Mouse (Mus musculus): ENCODE results near the gene 4930469K13Rik. TPM values are rescaled to one million over a fixed set of nuclear protein-coding genes. Genes with fewer than 3 reads are reported as not detected.

The 4930469K13Rik gene
- polyA plus RNA-seq, 1 experiment from 2014 or later = not detected

- Histone ChIP-seq H3K27me3 (ENCODE audit: control insufficient read depth, insufficient read depth, low read length) (no peaks in the 10 kb centered on the region), H3K36me3 (ENCODE audit: control insufficient read depth, insufficient read depth, low read length) (no peaks in the 10 kb centered on the region), H3K9ac (ENCODE audit: low read depth, low read length) (no peak overlapping the region), H3K4me3 (ENCODE audit: low read depth, low read length) (no peak overlapping the region), H3K4me2 (no peak overlapping the region), H3K9me3 (replicated peaks; ENCODE audit: control insufficient read depth, low read length) (no peaks in the 10 kb centered on the region), H3K27ac (ENCODE audit: low read depth, low read length) (no peak overlapping the region), H3K4me1 (ENCODE audit: control insufficient read depth, insufficient read depth, low read length) (0 out of 2 replicates have a peak, but pooled peaks cover 2% of the 10 kb centered on the region)
- ATAC-seq (replicated peaks; ENCODE audit: insufficient number of reproducible peaks, low FRiP score, low TSS enrichment) = no peak
- 42% methylated on average over 6 of the region's 6 CpGs for WGBS (ENCODE audit: insufficient replicate concordance)
These were observed 86.2 kb downstream of the 4930469K13Rik start for GRCm38 (mm10) chr11:34012007-34012652.

GRCm38 (mm10) chr11:34010859-34011172, 87.5 kb downstream of the 4930469K13Rik start:
- Histone ChIP-seq H3K27me3 (ENCODE audit: control insufficient read depth, insufficient read depth, low read length) (no peaks in the 10 kb centered on the region), H3K36me3 (ENCODE audit: control insufficient read depth, insufficient read depth, low read length) (no peaks in the 10 kb centered on the region), H3K9me3 (replicated peaks; ENCODE audit: control insufficient read depth, low read length) (no peaks in the 10 kb centered on the region), H3K4me2 (no peak overlapping the region), H3K4me3 (ENCODE audit: low read depth, low read length) (no peak overlapping the region), H3K4me1 (ENCODE audit: control insufficient read depth, insufficient read depth, low read length) (0 out of 2 replicates have a peak, but pooled peaks cover 2% of the 10 kb centered on the region), H3K27ac (ENCODE audit: low read depth, low read length) (no peak overlapping the region), H3K9ac (ENCODE audit: low read depth, low read length) (no peak overlapping the region)
- WGBS (ENCODE audit: insufficient replicate concordance) = 41% methylated on average over 4 of the region's 4 CpGs
- ATAC-seq (replicated peaks; ENCODE audit: insufficient number of reproducible peaks, low FRiP score, low TSS enrichment) = no peak

GRCm38 (mm10) chr11:34010133-34010858, 88.1 kb downstream of the 4930469K13Rik start:
- ATAC-seq (replicated peaks; ENCODE audit: insufficient number of reproducible peaks, low FRiP score, low TSS enrichment) = no peak; the same call in 1 of the 2 replicates
- H3K4me1 ChIP-seq (ENCODE audit: control insufficient read depth, insufficient read depth, low read length) = 0 out of 2 replicates have a peak, but pooled peaks cover 2% of the 10 kb centered on the region
- H3K27ac ChIP-seq (ENCODE audit: low read depth, low read length) = no peak overlapping the region
- H3K36me3 ChIP-seq (ENCODE audit: control insufficient read depth, insufficient read depth, low read length) = no peaks in the 10 kb centered on the region
- H3K4me2 ChIP-seq = no peak overlapping the region
- no peaks in the 10 kb centered on the region for H3K9me3 ChIP-seq (replicated peaks; ENCODE audit: control insufficient read depth, low read length)
- no peak overlapping the region for H3K4me3 ChIP-seq (ENCODE audit: low read depth, low read length)
- H3K27me3 ChIP-seq (ENCODE audit: control insufficient read depth, insufficient read depth, low read length) = no peaks in the 10 kb centered on the region
- 60% methylated on average over 7 of the region's 7 CpGs for WGBS (ENCODE audit: insufficient replicate concordance)
- H3K9ac ChIP-seq (ENCODE audit: low read depth, low read length) = no peak overlapping the region

- WGBS (ENCODE audit: insufficient replicate concordance) = 77% methylated on average over 12 of the region's 12 CpGs
- no peak for ATAC-seq (replicated peaks; ENCODE audit: insufficient number of reproducible peaks, low FRiP score, low TSS enrichment)
- H3K36me3 ChIP-seq (ENCODE audit: control insufficient read depth, insufficient read depth, low read length) = no peaks in the 10 kb centered on the region
- no peaks in the 10 kb centered on the region for H3K27me3 ChIP-seq (ENCODE audit: control insufficient read depth, insufficient read depth, low read length)
- no peak overlapping the region for H3K27ac ChIP-seq (ENCODE audit: low read depth, low read length)
- H3K9me3 ChIP-seq (replicated peaks; ENCODE audit: control insufficient read depth, low read length) = no peaks in the 10 kb centered on the region
- H3K9ac ChIP-seq (ENCODE audit: low read depth, low read length) = no peak overlapping the region
- 0 out of 2 replicates have a peak, but pooled peaks cover 2% of the 10 kb centered on the region for H3K4me1 ChIP-seq (ENCODE audit: control insufficient read depth, insufficient read depth, low read length)
- no peak overlapping the region for H3K4me2 ChIP-seq
- H3K4me3 ChIP-seq (ENCODE audit: low read depth, low read length) = no peak overlapping the region
These were observed 88.9 kb downstream of the 4930469K13Rik start for GRCm38 (mm10) chr11:34009316-34010087.

DNA sequence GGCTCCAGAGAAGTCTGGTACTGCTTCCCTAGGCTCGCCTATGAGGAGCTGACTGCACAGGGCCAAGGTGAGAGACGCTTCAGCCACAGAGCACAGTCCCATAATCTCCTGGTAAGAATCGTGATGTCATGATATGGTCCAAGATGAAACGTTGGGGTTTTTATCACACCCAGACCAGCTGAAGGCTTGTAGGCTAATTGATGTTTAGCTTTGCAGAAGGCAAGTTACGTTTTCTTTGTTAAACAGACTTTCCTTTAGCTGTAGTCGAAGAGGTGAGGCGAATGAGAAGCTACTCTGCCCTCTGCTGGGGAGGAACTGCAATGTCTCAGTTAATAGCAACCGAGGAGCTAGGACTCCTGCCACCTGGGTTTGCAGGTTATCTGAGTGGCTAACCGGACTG, 89.7 kb downstream of the 4930469K13Rik start:
- no peak overlapping the region for H3K4me2 ChIP-seq
- no peaks in the 10 kb centered on the region for H3K9me3 ChIP-seq (replicated peaks; ENCODE audit: control insufficient read depth, low read length)
- no peaks in the 10 kb centered on the region for H3K27me3 ChIP-seq (ENCODE audit: control insufficient read depth, insufficient read depth, low read length)
- ATAC-seq (replicated peaks; ENCODE audit: insufficient number of reproducible peaks, low FRiP score, low TSS enrichment) = no peak
- no peak overlapping the region for H3K27ac ChIP-seq (ENCODE audit: low read depth, low read length)
- H3K4me1 ChIP-seq (ENCODE audit: control insufficient read depth, insufficient read depth, low read length) = 0 out of 2 replicates have a peak, but pooled peaks cover 2% of the 10 kb centered on the region
- H3K9ac ChIP-seq (ENCODE audit: low read depth, low read length) = no peak overlapping the region
- H3K4me3 ChIP-seq (ENCODE audit: low read depth, low read length) = no peak overlapping the region
- no peaks in the 10 kb centered on the region for H3K36me3 ChIP-seq (ENCODE audit: control insufficient read depth, insufficient read depth, low read length)
- 40% methylated on average over 9 of the region's 9 CpGs for WGBS (ENCODE audit: insufficient replicate concordance)

- no peaks in the 10 kb centered on the region for H3K27me3 ChIP-seq (ENCODE audit: control insufficient read depth, insufficient read depth, low read length)
- no peak overlapping the region for H3K9ac ChIP-seq (ENCODE audit: low read depth, low read length)
- 69% methylated on average over 11 of the region's 11 CpGs for WGBS (ENCODE audit: insufficient replicate concordance)
These were observed 90.1 kb downstream of the 4930469K13Rik start for GRCm38 (mm10) chr11:34008214-34008613.

DNA sequence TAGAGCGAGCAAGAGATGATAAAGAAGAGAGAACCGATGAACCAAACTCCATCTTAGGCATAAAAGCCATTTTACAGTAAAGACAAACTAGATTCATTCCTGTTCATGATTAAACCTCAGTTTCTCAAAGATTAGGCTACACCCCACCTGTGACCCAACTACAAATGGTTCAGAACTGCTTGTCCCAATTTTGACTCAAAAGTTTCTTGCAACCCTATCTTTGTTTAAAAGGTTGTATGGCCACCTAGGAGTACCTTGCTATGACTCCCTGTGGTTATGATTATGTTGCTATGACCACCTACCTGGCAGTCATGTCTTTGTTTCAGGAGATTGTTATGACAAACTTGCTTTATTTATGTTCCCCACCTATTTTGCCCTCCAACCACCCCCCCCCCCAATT, 90.7 kb downstream of the 4930469K13Rik start:
- no peak overlapping the region for H3K4me3 ChIP-seq (ENCODE audit: low read depth, low read length)
- H3K36me3 ChIP-seq (ENCODE audit: control insufficient read depth, insufficient read depth, low read length) = no peaks in the 10 kb centered on the region
- 0 out of 2 replicates have a peak, but pooled peaks cover 2% of the 10 kb centered on the region for H3K4me1 ChIP-seq (ENCODE audit: control insufficient read depth, insufficient read depth, low read length)
- no peaks in the 10 kb centered on the region for H3K9me3 ChIP-seq (replicated peaks; ENCODE audit: control insufficient read depth, low read length)
- H3K27ac ChIP-seq (ENCODE audit: low read depth, low read length) = no peak overlapping the region
- no peak overlapping the region for H3K4me2 ChIP-seq
- WGBS (ENCODE audit: insufficient replicate concordance) = 54% methylated on average over 2 of the region's 2 CpGs
- H3K9ac ChIP-seq (ENCODE audit: low read depth, low read length) = no peak overlapping the region
- no peak for ATAC-seq (replicated peaks; ENCODE audit: insufficient number of reproducible peaks, low FRiP score, low TSS enrichment)
- H3K27me3 ChIP-seq (ENCODE audit: control insufficient read depth, insufficient read depth, low read length) = no peaks in the 10 kb centered on the region

More at GRCm38 (mm10) chr11:34008214-34008613, 90.1 kb downstream of the 4930469K13Rik start:
- Histone ChIP-seq H3K4me2 (no peak overlapping the region), H3K27ac (ENCODE audit: low read depth, low read length) (no peak overlapping the region), H3K9me3 (replicated peaks; ENCODE audit: control insufficient read depth, low read length) (no peaks in the 10 kb centered on the region), H3K4me1 (ENCODE audit: control insufficient read depth, insufficient read depth, low read length) (0 out of 2 replicates have a peak, but pooled peaks cover 2% of the 10 kb centered on the region), H3K36me3 (ENCODE audit: control insufficient read depth, insufficient read depth, low read length) (no peaks in the 10 kb centered on the region), H3K4me3 (ENCODE audit: low read depth, low read length) (no peak overlapping the region)
- no peak for ATAC-seq (replicated peaks; ENCODE audit: insufficient number of reproducible peaks, low FRiP score, low TSS enrichment)

GRCm38 (mm10) chr11:34002593-34002965, 95.8 kb downstream of the 4930469K13Rik start:
- WGBS (ENCODE audit: insufficient replicate concordance) = 67% methylated on average over 5 of the region's 5 CpGs
- ATAC-seq (replicated peaks; ENCODE audit: insufficient number of reproducible peaks, low FRiP score, low TSS enrichment) = no peak
- Histone ChIP-seq H3K4me2 (no peak overlapping the region), H3K27me3 (ENCODE audit: control insufficient read depth, insufficient read depth, low read length) (no peaks in the 10 kb centered on the region), H3K36me3 (ENCODE audit: control insufficient read depth, insufficient read depth, low read length) (no peaks in the 10 kb centered on the region), H3K4me1 (ENCODE audit: control insufficient read depth, insufficient read depth, low read length) (no peaks in the 10 kb centered on the region), H3K9ac (ENCODE audit: low read depth, low read length) (no peak overlapping the region), H3K4me3 (ENCODE audit: low read depth, low read length) (no peak overlapping the region), H3K27ac (ENCODE audit: low read depth, low read length) (no peak overlapping the region), H3K9me3 (replicated peaks; ENCODE audit: control insufficient read depth, low read length) (no peaks in the 10 kb centered on the region)
